Mouse (Mus musculus) spleen, adult 2 months (tissue): Measurements from ENCODE around the gene Kazn. TPM values are rescaled to one million over a fixed set of nuclear protein-coding genes. Genes with fewer than 3 reads are reported as not detected.

ENCODE experiments used
- DNase-seq, 2 experiments: peaks; one replicate each; pipeline versions ENCODE4 v3.0.0 to v3.0.0-alpha.2; 2012 to 2021; ENCODE audit warnings: low spot score in 2 of 2, low read depth in 1 of 2
- H3K27ac ChIP-seq: fragments of 200-500 bp; 2 replicates; pipeline ENCODE4 v1.5.1; 2012; ENCODE audit warnings: low read length, inconsistent platforms; ENCODE audit not compliant: insufficient read depth
- H3K27me3 ChIP-seq: fragments of 200-500 bp; 2 replicates; pipeline ENCODE4 v1.6.1; 2012; ENCODE audit warnings: mild to moderate bottlenecking, moderate library complexity, low read length, inconsistent platforms; ENCODE audit not compliant: control insufficient read depth, insufficient read depth
- H3K36me3 ChIP-seq: fragments of 200-500 bp; 2 replicates; pipeline ENCODE4 v1.6.1; 2012; ENCODE audit warnings: mild to moderate bottlenecking, low read length, inconsistent platforms; ENCODE audit not compliant: control insufficient read depth, insufficient read depth
- H3K4me1 ChIP-seq: fragments of 200-500 bp; 2 replicates; pipeline ENCODE4 v1.6.1; 2011; ENCODE audit warnings: inconsistent platforms; ENCODE audit not compliant: control insufficient read depth, insufficient read depth, insufficient read length
- H3K4me3 ChIP-seq: fragments of 200-500 bp; 2 replicates; pipeline ENCODE4 v1.5.1; 2011; ENCODE audit warnings: mild to moderate bottlenecking, inconsistent platforms; ENCODE audit not compliant: insufficient read depth, insufficient read length; ENCODE audit errors: extremely low read depth
- CTCF ChIP-seq: fragments of 200-500 bp; IDR thresholded peaks from 2 replicates; pipeline ENCODE4 v1.5.1; 2011; ENCODE audit warnings: mild to moderate bottlenecking, inconsistent platforms; ENCODE audit not compliant: insufficient read depth, insufficient read length, insufficient replicate concordance; ENCODE audit errors: extremely low read depth
- POLR2A ChIP-seq: fragments of 200-500 bp; IDR thresholded peaks from 2 replicates; pipeline ENCODE4 v1.6.1; 2011; ENCODE audit warnings: low read depth, low read length, inconsistent platforms
- WGBS: fragments of 180-500 bp; shearing (Covaris S2); methylation state at CpG from one replicate; pipeline ENCODE4 v1.1.7; 2018; 5-methylcytosine and 5-hydroxymethylcytosine counted together
- polyA plus RNA-seq: library from polyadenylated mRNA; depleted of rRNA; stranded (reverse); fragments of >200 nt; gene quantifications from 2 replicates; pipeline ENCODE4 v1.2.3, GENCODE M21; 2012

Kazn gene
- polyA plus RNA-seq, 1 experiment: 13.2 TPM

DNA sequence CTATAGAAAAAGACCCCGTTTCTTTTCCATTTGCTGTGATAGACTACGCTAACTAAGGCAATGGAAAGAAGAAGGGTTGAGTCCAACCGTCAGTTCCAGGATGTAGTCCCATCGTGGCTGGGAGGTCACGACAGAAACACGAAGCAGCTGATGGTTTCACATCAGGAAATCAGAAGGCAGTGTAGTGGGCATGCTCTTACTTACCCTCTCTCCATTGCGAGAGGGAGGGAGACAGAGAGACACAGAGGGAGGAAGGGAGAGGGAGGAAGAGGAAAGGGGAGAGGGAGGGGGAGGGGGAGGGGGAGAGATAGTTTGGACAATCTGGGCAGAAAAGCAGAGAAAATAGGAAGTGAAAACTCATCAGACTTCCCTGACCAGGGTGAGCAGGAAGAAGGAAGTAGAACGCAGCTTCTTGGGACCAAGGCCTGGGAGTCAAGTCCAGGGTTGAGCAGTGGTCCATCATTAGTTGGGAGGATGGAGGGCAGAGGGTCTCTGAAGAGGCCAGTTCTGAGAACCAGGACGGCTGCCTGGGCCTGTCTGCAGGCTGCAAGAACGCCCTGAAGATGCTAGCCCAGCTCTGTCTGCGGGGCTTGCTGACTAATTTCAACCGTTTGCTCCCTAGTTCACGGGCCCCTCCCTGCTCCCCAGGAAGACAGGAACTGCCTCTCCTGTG lies 165.0 kb downstream of the Kazn start:
- H3K36me3 ChIP-seq: no peaks in the 10 kb centered on the region
- DNase-seq: no peak
- no peaks in the 10 kb centered on the region for H3K27me3 ChIP-seq
- no peak overlapping the region for H3K4me3 ChIP-seq
- H3K4me1 ChIP-seq: peaks cover 19% of the 10 kb centered on the region; the same call in 1 of the 2 replicates
- TF ChIP-seq POLR2A: no peak
- no peak for TF ChIP-seq CTCF
- no peak overlapping the region for H3K27ac ChIP-seq
- 22% methylated on average over 13 of the region's 13 CpGs for WGBS

DNA sequence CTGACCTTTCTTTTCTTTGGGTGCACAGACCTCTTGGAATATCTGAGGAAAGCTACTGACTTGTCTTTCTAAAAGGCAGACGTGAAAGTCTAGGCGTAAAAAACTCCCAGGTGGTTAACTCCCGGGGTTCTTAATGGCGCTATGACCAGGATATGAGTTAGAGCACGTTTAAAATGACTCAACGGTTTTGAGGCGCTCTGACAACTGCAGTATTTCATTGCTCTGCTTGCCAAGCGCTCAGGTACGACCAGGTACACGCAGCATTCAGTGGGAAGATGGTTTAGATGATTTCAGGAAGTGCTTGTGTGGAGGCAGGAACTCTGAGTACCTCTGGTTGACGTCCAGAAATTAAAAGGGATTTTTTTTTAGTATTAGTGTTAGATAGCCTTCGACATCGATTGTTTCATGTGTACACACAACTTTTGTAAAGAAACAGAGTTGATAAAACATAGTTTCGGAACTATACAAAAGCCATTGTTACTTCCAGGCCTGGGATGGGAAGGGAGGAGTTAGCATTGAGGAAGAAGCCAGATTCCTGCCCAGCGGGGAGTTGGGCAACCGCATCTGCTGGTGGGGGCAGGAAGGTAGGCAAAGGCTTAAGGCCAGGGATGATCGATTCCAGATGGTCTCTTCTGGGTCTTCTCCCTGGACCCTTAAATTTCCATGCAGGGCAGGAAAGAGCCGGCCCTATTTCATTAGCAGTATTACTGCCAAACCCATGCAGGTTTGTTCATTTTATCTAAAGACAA lies 167.8 kb downstream of the Kazn start:
- no peak for DNase-seq
- TF ChIP-seq POLR2A: no peak
- no peak for TF ChIP-seq CTCF
- H3K4me1 ChIP-seq: peaks cover 8% of the 10 kb centered on the region; the same call in 1 of the 2 replicates
- H3K36me3 ChIP-seq: no peaks in the 10 kb centered on the region
- no peak overlapping the region for H3K4me3 ChIP-seq
- no peak overlapping the region for H3K27ac ChIP-seq
- H3K27me3 ChIP-seq: no peaks in the 10 kb centered on the region
- 35% methylated on average over 18 of the region's 18 CpGs for WGBS

DNA sequence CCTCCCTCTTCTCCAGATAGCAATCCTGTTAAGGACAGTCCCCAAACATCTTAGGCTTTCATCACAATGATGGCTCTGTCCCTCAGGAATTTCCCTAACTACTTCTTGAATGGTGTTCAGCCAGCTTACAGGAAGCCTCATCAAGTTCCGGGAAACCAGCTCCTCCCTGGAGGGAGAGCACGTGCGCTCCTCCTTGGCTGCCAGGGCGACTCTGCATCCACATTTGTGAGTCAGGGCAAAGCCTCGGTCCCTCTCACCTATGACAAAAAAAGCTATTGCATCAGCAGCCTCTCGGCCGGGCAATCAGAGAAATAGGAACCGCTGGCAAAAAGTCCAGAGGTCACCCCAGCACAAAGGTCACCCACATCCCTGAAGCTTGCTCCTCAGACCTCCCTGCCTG lies 168.4 kb downstream of the Kazn start:
- H3K4me3 ChIP-seq: no peak overlapping the region
- no peaks in the 10 kb centered on the region for H3K27me3 ChIP-seq
- H3K36me3 ChIP-seq: no peaks in the 10 kb centered on the region
- peaks cover 6% of the 10 kb centered on the region; the same call in 1 of the 2 replicates for H3K4me1 ChIP-seq
- no peak for TF ChIP-seq CTCF
- no peak for TF ChIP-seq POLR2A
- DNase-seq: no peak
- no peak overlapping the region for H3K27ac ChIP-seq
- WGBS: 39% methylated on average over 8 of the region's 8 CpGs

DNA sequence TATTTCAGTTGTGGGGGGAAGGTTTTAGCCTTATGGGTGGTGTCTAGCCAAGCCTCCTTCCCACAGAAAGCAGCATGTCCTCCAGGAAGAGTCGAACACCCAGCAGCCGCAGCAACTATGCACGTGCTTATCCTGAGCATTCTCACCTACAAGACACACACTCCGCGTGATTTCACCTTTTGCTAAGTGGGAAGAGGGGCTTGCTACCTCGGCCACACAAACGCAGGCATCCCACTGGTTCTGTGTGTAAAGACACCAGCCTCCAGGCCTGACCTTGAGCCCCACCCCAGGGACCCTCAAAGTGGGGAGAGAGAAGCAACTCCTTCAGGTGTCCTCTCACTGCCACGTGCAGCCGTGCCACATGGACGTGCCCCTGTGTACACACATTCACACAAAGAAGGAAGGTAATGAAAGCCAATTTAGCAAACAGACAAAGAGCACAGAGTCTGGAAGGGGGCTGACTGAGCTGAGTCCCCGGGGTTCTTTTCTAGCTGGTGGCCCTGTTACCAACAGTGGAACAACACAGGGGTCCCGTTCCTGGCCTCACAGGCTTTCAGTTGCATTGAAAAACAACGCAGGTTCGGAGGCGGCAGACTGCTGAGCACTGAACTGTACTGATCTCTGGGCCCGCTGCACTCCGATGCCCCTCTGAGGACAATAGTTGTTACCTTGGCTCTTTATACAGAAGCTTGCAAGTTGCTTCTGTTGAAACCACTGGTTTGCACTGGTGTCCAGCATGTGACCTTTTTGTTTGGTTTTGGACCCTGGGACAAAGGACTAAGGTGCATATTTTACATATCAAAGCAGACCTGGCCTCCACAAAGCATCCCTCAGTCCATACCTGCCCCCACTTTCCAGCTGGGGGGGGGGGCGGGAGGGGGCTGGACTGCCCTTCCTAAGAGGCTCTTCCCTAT lies 170.0 kb downstream of the Kazn start:
- peaks cover 1% of the 10 kb centered on the region; the same call in 1 of the 2 replicates for H3K4me1 ChIP-seq
- TF ChIP-seq POLR2A (no peak), CTCF (no peak)
- H3K36me3 ChIP-seq: no peaks in the 10 kb centered on the region
- H3K27me3 ChIP-seq: no peaks in the 10 kb centered on the region
- WGBS: 85% methylated on average over 18 of the region's 18 CpGs
- H3K27ac ChIP-seq: no peak overlapping the region
- no peak overlapping the region for H3K4me3 ChIP-seq
- no peak for DNase-seq

DNA sequence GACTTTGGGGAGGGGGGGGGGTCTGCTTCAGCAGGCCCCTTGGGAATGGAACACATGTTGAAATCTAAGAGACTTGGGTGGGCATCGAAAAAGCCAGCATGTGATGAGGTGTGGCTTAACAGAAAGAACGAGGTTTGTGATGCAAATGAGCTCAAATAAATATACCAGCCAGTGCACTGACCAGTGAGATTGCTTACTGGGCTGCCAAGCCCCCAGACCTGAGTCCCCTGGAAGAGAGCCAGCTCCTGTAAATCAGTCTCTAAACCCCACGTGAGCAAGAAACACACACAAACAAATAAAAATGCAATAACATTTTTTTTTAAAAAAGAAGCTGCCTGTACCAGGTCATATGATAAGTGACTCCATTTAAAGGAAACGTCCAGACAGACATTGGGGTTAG lies 172.6 kb downstream of the Kazn start:
- no peak for DNase-seq
- WGBS: 57% methylated on average over 4 of the region's 4 CpGs
- TF ChIP-seq POLR2A (no peak), CTCF (no peak)
- Histone ChIP-seq H3K36me3 (no peaks in the 10 kb centered on the region), H3K4me3 (no peak overlapping the region), H3K27me3 (no peaks in the 10 kb centered on the region), H3K27ac (no peak overlapping the region), H3K4me1 (no peaks in the 10 kb centered on the region)

DNA sequence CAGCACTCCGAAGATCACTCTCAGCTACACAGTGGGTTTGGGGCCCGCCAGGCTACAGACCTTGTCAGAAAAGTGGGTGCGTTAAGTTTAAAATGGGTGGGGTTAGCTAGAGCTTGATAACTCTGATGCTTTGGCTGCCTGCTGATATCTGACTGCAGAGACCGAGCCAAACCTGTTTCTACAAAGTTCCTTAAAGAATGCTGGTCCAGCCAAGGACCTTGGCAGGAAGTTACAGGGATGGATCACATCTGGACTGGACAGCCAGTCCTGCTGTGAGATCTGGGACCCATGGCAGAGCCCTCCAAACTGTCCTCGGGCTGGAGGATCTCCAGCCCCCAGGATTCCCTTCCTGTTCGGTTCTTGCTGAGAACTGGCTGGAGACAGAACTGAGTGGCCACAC lies 173.4 kb downstream of the Kazn start:
- no peak for TF ChIP-seq CTCF
- TF ChIP-seq POLR2A: no peak
- Histone ChIP-seq H3K36me3 (no peaks in the 10 kb centered on the region), H3K27me3 (no peaks in the 10 kb centered on the region), H3K27ac (peak overlapping the region; percentile 7; the same call in 1 of the 2 replicates), H3K4me3 (no peak overlapping the region), H3K4me1 (no peaks in the 10 kb centered on the region)
- WGBS: 71% methylated on average over 6 of the region's 6 CpGs
- DNase-seq: no peak

DNA sequence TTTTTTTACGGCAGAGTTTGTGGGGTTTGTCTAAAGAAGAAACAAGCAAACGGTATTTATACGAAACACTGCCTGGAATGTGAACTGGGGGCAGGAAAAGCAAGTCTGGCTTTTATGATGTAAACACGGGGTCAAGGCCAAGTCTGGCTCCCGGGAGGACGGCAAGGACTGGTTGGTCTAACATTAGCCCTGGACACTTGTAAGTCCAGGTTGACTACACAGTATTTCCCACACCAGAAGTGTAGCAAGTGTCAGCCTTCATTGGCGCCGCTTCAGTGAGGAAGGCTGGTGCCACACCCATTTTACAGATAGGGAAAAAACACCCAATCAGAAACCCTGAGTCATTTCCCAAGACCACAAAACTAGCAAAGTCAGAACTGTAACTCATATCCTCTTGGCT lies 173.9 kb downstream of the Kazn start:
- Histone ChIP-seq H3K4me3 (no peak overlapping the region), H3K27ac (no peak overlapping the region), H3K27me3 (no peaks in the 10 kb centered on the region), H3K36me3 (no peaks in the 10 kb centered on the region), H3K4me1 (no peaks in the 10 kb centered on the region)
- 83% methylated on average over 8 of the region's 8 CpGs for whole genome bisulfite sequencing
- DNase-seq: no peak
- no peak for TF ChIP-seq POLR2A
- TF ChIP-seq CTCF: no peak
